Mouse (Mus musculus): ENCODE results near the gene Zranb3.
"Not testable (repeated sequence)": the region's sequence is repeated elsewhere in the genome, so short reads cannot be mapped to it uniquely, and the experiment has no call there.

Gene Zranb3

GRCm38 (mm10) chr1:127989876-127990731, 112.7 kb downstream of the Zranb3 start:
- DNase-seq (ENCODE audit: low read depth, low spot score) = peak; percentile 81

- DNase-seq (ENCODE audit: low read depth, low spot score) = no peak
Observed at GRCm38 (mm10) chr1:127989387-127989786, 113.5 kb downstream of the Zranb3 start.

GRCm38 (mm10) chr1:127988246-127988645, 114.6 kb downstream of the Zranb3 start:
- no peak for DNase-seq (ENCODE audit: low read depth, low spot score)

GRCm38 (mm10) chr1:127985391-127985790, 117.5 kb downstream of the Zranb3 start:
- no peak for DNase-seq (ENCODE audit: low read depth, low spot score)

DNA sequence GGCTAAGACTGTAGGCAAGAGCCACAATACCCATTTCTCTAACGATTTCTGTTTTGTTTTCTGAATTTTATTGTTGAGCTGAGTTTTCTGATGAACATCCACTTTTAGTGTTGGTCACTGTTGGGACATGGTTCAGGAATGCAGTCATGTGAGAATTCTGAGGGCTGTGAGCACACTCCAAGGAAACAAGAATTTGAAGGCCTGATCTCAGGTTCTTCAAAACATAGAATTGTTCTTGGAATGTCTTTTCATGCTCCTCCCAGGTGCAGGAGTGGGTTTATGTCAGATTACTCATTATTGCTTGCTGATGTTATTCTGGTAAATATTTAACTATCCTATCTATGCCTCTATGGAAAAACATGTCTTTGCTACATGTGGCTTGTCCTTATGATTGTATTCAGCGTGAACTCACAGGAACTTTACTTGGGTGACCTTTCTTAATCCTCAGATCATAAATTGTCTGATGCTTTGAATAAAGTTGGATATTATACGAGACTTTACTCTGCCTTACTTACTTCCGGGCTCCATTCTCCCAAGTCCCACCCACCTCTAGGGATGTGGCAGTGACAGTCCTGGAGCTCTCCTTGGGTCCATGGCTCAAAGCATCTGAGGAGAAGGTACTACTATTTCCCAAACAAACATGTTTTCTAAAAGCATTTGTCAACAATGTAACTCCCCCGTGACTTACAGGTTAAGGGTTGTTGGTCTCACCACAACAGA, 119.4 kb downstream of the Zranb3 start:
- no peak for DNase-seq (ENCODE audit: low read depth, low spot score)

DNA sequence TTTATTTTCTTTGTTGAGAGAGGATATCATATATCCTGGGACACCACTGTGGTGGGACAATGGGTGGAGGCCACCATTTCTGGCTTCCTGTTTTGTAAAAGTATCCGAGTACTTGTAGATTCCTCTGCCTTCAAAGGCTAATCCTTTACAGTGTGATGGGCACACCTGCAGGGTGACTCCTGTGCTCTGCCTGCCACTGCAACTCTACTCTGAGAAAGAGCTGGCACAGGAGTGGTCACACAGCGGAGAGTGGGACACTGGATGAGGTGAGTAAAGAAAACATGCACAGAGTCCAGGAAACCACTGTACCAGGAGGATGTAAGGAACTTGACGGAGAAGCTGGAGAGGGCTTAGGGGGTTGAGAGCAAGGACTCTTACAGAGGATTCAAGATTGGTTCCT, 120.6 kb downstream of the Zranb3 start:
- no peak for DNase-seq (ENCODE audit: low read depth, low spot score)

DNA sequence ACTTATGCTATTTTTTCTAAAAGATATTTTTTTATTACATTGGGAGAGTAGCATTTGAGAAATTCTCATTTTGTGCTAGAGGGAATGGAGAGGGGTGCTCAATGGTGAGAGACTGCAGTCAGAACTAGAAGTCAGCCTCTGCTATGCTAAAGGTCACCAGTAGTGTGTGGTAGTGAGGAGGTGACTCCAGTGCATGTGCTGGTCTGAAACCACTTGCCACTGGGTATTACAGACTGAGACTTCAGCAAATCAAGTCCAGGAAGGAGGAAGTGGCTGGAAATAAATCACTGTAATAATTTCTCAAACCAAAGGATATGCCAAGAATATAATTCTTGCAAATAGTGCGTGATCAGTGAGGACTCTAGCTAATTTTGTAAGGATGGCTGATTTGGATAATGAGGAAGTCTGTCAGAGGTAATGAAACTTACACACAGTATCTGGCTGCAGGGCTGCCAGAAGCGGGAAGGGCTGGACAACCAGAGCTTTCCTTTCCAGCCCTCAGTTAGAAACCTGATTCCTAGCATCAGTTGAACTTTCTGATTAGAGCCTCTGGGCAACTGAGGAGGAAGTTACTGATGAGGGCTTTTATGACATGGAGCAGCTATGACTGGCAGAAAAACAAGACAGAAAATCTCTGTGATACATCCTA, 121.8 kb downstream of the Zranb3 start:
- no peak for DNase-seq (ENCODE audit: low read depth, low spot score)

- DNase-seq (ENCODE audit: low read depth, low spot score) = no peak
Observed at GRCm38 (mm10) chr1:127978125-127978524, 124.7 kb downstream of the Zranb3 start.

GRCm38 (mm10) chr1:127976106-127976505, 126.7 kb downstream of the Zranb3 start:
- DNase-seq (ENCODE audit: low read depth, low spot score) = no peak

DNA sequence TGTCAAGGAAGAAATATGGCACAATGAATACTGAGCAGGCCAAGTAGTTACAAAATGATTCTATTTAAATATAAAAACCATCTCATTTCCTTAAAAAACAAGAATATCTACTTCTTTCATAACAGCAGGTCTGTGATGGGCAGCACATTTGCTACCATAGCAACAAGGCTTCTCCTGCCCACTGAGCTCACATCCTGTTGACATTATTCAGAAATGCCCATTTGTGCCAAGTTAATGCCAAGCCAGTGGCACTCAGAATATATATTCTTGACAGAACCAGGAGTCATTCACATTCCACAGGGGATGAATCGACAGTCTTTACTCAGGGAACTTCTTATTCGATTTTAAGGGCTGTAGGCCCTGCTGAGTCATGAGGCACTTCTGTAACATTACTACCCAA, 127.2 kb downstream of the Zranb3 start:
- DNase-seq (ENCODE audit: low read depth, low spot score) = peak; percentile 86

GRCm38 (mm10) chr1:127974082-127974481, 128.8 kb downstream of the Zranb3 start:
- peak; percentile 61 for DNase-seq (ENCODE audit: low read depth, low spot score)

DNA sequence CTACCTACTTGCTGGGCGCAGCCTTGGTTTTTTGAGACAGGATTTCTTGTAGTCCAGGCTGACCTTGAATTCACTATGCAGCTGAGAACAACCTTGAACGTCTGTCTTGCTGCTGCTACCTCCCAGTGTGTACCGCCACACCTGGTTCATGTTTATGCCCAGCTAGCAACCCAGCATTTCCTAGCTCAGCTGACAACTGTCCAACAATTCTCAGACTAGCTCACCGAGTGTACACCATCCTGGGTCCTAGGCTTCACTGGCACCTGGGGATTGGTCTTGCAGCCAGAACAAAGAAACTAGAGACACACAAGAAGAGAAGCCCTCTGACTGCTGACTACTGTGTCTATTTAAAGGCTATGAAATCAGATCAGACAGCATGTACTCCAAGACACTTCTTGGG, 132.0 kb downstream of the Zranb3 start:
- DNase-seq (ENCODE audit: low read depth, low spot score) = no peak

DNA sequence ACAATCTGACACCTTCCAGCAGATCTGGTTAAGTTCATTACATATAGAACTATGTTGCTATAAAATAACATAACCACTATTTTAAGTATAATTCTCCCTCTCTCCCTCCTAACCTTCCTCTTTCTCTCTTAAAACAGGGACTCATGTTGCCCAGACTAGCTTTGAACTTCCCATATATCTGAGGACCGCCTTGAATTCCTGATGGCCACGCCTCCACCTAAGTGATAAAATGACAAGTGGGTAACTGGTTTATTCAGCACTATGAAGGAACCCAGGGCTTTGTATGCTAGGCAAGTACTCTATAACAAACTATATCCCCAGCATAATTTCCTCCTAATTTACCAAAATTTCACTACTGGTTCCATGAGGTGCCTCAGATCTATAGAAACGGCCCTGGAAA, 139.5 kb downstream of the Zranb3 start:
- no peak for DNase-seq (ENCODE audit: low read depth, low spot score)

DNA sequence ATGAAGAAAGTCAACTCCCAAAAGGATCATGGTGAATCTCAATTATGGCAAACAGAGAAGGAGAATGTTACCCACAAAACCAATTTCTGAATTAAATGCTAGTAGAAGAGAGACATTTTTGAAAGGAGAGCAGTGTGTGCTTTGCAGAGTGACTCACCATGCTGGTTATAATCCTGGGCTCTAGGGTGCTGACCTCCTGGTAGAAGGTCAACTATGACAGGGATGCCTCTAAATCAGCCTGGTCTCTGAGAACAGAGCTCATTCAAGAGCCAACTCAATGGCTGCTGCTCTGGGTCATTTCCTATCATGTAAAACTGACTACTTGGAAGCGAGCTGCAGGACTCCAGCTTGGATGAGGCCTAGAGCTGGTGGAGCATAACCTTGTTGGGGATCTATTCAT, 141.7 kb downstream of the Zranb3 start:
- no peak for DNase-seq (ENCODE audit: low read depth, low spot score)

DNA sequence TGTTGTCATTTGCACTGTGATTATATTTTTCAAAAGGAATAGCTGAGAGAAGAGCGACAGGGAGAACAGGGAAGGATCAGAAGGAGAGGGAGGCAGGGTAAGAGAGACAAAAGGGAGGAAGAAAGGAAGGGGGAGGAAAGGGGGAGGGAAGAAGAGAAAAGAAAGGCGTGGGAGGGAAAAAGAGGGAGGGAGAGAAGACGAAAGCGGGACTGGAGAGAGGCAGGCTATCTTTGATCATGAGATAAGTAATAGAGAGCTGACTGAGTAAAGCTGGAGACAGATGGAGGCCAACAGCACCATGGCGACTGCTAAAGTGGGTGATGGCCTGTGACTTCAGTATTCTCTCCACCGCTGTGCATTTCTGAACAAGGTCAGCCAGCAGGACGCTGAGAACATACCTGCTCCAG, 143.5 kb downstream of the Zranb3 start:
- DNase-seq (ENCODE audit: low read depth, low spot score) = peak; percentile 70

GRCm38 (mm10) chr1:127958801-127959200, 144.0 kb downstream of the Zranb3 start:
- no peak for DNase-seq (ENCODE audit: low read depth, low spot score)

DNA sequence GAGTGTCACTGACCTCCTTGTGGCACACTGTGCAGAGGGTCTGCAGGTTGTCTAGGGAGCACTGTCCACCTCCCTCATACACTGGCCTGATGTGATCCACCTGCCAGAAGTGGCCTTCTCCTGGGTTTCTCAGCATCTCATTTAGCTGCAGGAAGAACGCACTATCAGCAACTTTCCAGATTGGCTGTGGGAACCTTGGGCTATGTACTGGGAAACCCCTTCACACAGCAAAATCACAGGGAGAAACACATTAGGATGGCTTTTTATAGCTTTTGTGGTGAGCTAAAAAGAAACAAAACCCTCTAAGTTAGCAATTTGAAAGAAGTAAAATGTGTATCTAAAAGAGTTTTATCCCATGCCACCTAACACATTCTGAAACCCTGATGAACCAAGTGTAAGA, 146.3 kb downstream of the Zranb3 start:
- DNase-seq (ENCODE audit: low read depth, low spot score) = peak; percentile 72

GRCm38 (mm10) chr1:127954800-127955199, 148.0 kb downstream of the Zranb3 start:
- DNase-seq (ENCODE audit: low read depth, low spot score) = peak; percentile 82

GRCm38 (mm10) chr1:127954198-127954597, 148.6 kb downstream of the Zranb3 start:
- not testable (repeated sequence) for DNase-seq (ENCODE audit: low read depth, low spot score)

GRCm38 (mm10) chr1:127952276-127952675, 150.6 kb downstream of the Zranb3 start:
- DNase-seq (ENCODE audit: low read depth, low spot score) = no peak

DNA sequence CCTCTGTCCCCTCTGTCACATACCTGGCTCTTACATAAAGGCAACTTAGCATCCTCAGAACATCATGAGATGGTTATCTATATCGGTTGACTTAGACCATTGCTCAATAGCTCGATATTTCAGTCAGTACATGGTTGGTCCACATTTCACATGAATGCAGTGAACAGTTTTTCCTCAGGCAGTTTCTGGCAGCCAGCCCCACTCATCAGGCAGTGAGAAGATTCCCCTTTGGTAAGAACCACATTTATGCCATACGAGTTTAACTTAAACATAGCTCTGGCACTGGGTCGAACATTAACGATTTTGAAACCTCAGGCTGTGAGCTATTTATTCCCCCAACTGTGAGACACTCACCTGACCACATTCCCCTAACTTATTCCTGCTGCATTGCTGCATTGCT, 154.1 kb downstream of the Zranb3 start:
- peak; percentile 59 for DNase-seq (ENCODE audit: low read depth, low spot score)

GRCm38 (mm10) chr1:127946615-127947249, 156.1 kb downstream of the Zranb3 start:
- DNase-seq (ENCODE audit: low read depth, low spot score) = peak; percentile 79

All from brain, adult 2 months (tissue).